Mouse (Mus musculus) stomach, embryonic 16.5 days (tissue): ENCODE measurements at regions not wholly inside any gene's neighbourhood (a gene's known extent, or its start where the extent isn't known, plus 50 kb on each side); places are given as distances from the start of the nearest gene placed in this dataset.
A peak's percentile ranks its signal among the peaks of the same experiment; 100 is the strongest.
"Not testable (repeated sequence)": the region's sequence is repeated elsewhere in the genome, so short reads cannot be mapped to it uniquely, and the experiment has no call there.

Source experiments
- ATAC-seq: fragments of 200-750 bp; cut with Nextera tagmentation; 2 replicates; pipeline ENCODE4 v1.8.0; 2017; ENCODE audit warnings: moderate number of reproducible peaks, moderate TSS enrichment; ENCODE audit not compliant: insufficient read depth, low FRiP score
- H3K27ac ChIP-seq: fragments of 300-500 bp; sonication (generic); 2 replicates; pipeline ENCODE4 v1.5.1; 2014; ENCODE audit warnings: low read length
- H3K27me3 ChIP-seq: fragments of 300-500 bp; sonication (generic); 2 replicates; pipeline ENCODE4 v1.6.1; 2014; ENCODE audit warnings: low read length, control low read depth, mixed read lengths; ENCODE audit not compliant: control insufficient read depth, insufficient read depth
- H3K36me3 ChIP-seq: fragments of 300-500 bp; sonication (generic); 2 replicates; pipeline ENCODE4 v1.6.1; 2014; ENCODE audit warnings: low read length; ENCODE audit not compliant: control insufficient read depth, insufficient read depth
- H3K4me1 ChIP-seq: fragments of 300-500 bp; sonication (generic); 2 replicates; pipeline ENCODE4 v1.6.1; 2014; ENCODE audit warnings: low read length, control low read depth, mixed read lengths; ENCODE audit not compliant: control insufficient read depth, insufficient read depth
- H3K4me2 ChIP-seq: fragments of 300-500 bp; sonication (generic); 2 replicates; pipeline ENCODE4 v1.6.1; 2014; ENCODE audit warnings: low read depth, low read length, mixed read lengths
- H3K4me3 ChIP-seq: fragments of 300-500 bp; sonication (generic); replicated peaks from 2 replicates; pipeline ENCODE4 v1.5.1; 2014; ENCODE audit warnings: mild to moderate bottlenecking, low read length
- H3K9ac ChIP-seq: fragments of 300-500 bp; sonication (generic); 2 replicates; pipeline ENCODE4 v1.6.1; 2014; ENCODE audit warnings: low read length
- H3K9me3 ChIP-seq: fragments of 300-500 bp; sonication (generic); replicated peaks from 2 replicates; pipeline ENCODE4 v1.6.1; 2016; ENCODE audit warnings: low read length, control low read depth; ENCODE audit not compliant: control insufficient read depth
- WGBS: fragments of 180-500 bp; shearing (Covaris S2); extraction: QIAGEN DNeasy Blood & Tissue Kit; methylation state at CpG from one replicate; pipeline ENCODE4 v1.1.7; 2014; 5-methylcytosine and 5-hydroxymethylcytosine counted together

DNA sequence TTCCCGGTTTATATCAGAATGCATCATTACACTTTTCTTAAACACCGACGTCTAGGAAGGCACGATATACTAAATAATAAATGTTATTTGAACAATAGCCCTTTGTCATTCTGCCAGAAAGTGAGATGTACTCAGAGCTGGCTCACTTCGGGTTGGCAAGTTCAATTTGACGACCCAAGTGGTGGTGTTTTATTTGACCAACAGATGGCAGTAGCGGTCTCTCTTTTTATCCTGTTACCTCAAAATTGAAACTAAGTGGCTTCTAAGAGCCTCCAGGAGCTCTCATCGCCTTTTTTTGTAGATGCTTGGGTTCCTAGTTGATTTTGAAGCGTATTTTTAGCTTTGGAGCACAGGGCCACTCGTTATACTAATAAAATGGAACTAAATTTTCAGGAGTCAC, 66.7 kb upstream of the Chmp2b start:
- Histone ChIP-seq H3K27ac (no peak overlapping the region), H3K4me1 (no peaks in the 10 kb centered on the region), H3K27me3 (no peaks in the 10 kb centered on the region), H3K9ac (no peak overlapping the region), H3K36me3 (no peaks in the 10 kb centered on the region), H3K4me2 (peak overlapping the region; percentile 37), H3K9me3 (no peaks in the 10 kb centered on the region), H3K4me3 (no peak overlapping the region)
- WGBS = 7% methylated on average over 10 of the region's 10 CpGs
- ATAC-seq = no peak

DNA sequence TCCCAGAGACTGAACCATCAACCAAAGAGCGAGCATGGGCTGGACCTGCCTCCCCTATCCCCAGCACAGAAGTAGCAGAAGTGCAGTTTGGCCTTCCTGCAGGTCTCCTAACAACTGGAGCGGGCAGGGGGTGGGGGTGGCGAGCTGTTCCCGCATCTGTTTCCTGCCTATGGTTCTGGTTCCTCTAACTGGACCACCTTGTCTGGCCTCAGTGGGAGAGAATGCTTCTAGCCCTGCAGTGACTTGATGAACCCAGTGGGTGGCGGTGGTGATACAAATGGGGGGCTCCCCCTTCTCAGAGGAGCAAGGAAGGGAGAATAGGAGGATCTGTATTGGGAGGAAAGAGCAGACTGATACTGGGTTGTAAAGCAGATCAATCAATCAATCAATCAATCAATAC, 69.2 kb upstream of the Chmp2b start:
- WGBS = 47% methylated on average over 5 of the region's 5 CpGs
- Histone ChIP-seq H3K27me3 (no peaks in the 10 kb centered on the region), H3K4me3 (no peak overlapping the region), H3K9me3 (no peaks in the 10 kb centered on the region), H3K4me2 (no peak overlapping the region), H3K4me1 (no peaks in the 10 kb centered on the region), H3K9ac (no peak overlapping the region), H3K27ac (no peak overlapping the region), H3K36me3 (no peaks in the 10 kb centered on the region)
- no peak; the same call in 1 of the 2 replicates for ATAC-seq

DNA sequence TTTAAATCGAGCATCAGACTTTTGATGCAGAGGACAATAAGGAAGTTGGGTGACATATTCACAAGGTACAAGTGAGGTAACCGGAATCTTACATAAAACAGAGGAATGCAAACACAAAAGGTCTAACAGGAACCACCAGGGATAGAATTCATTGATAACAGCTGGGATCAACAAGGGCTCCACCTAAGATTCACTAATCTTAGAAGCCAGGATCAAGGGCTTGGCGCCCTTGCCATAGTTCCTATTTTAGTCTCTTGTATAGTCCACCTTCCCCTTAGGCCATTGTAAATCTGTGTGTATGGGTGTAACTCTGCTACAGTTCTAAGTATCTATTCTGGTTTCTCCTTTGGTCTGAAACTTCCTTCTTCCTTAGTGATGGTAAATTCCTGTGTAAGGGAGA, 84.2 kb upstream of the Chmp2b start:
- H3K36me3 ChIP-seq, H3K4me2 ChIP-seq, ATAC-seq, H3K9ac ChIP-seq, H3K4me1 ChIP-seq, H3K9me3 ChIP-seq, H3K27me3 ChIP-seq, H3K4me3 ChIP-seq, H3K27ac ChIP-seq: not testable (repeated sequence)
- WGBS = 79% methylated on average over 3 of the region's 3 CpGs

DNA sequence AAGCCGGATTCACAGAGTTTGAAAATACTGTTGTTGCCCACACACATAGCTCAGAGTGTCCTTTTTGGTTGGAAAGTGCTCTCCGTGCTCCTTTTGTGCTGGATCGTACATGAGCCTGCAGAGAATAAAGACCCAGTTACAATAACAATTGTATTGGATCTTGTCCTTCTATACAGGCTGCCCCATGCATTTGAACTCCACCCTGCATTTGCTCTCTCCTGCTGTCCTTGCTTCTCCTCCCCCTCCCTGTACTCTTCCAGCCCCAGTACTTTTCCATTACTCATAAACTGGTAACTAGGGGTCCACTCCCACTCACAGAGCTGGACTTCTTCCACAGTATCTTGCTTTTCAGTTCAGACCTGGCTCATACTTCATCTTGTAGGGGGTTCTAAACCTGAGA, 86.5 kb upstream of the Chmp2b start:
- H3K9me3 ChIP-seq = no peaks in the 10 kb centered on the region
- no peaks in the 10 kb centered on the region for H3K4me1 ChIP-seq
- no peak overlapping the region for H3K9ac ChIP-seq
- H3K36me3 ChIP-seq = no peaks in the 10 kb centered on the region
- 78% methylated on average over 3 of the region's 3 CpGs for WGBS
- ATAC-seq = no peak
- H3K27me3 ChIP-seq = no peaks in the 10 kb centered on the region
- no peak overlapping the region for H3K4me3 ChIP-seq
- no peak overlapping the region for H3K27ac ChIP-seq
- no peak overlapping the region for H3K4me2 ChIP-seq

DNA sequence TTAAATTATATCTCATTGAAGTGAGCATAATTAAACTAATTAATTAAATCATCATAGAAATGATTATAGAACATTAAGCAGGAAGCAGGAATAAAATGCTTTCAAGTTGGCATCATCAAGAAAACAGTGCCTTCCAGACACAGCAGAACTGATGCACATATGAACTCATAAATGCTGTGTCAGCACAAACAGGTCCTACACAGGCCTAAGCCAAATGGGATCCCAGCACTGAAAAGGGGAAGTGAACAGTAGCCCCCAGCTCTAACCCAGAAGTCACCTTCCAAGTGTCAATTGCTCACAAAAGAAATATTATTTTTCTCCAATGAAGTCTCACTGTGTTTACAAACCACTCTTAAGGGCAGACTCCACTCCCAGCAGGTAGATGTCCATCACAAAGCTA, 93.0 kb upstream of the Chmp2b start:
- H3K4me2 ChIP-seq = no peak overlapping the region
- no peaks in the 10 kb centered on the region for H3K9me3 ChIP-seq
- no peak overlapping the region for H3K9ac ChIP-seq
- no peak overlapping the region for H3K27ac ChIP-seq
- ATAC-seq = no peak
- H3K4me3 ChIP-seq = no peak overlapping the region
- no peaks in the 10 kb centered on the region for H3K36me3 ChIP-seq
- no peaks in the 10 kb centered on the region for H3K4me1 ChIP-seq
- H3K27me3 ChIP-seq = no peaks in the 10 kb centered on the region

DNA sequence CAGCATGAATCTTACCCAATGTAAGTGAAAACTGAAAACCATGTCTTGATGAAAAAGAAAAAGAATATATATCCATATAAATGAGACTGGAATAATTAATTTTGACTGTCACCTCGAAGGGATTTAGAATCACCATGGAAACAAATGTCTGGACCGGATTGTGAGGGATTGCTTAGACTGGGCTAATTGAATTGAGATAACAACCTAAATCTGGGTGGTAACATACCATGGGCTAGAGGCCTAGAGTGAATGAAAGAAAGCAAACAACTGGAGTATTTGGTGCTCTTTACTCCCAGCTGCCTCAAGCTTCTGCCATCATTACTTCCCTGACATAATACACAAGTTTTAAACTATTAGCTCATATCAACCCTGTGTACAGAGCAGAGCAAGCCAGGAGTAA, 95.3 kb upstream of the Chmp2b start:
- no peak overlapping the region for H3K27ac ChIP-seq
- WGBS = 34% methylated on average over 2 of the region's 2 CpGs
- no peaks in the 10 kb centered on the region for H3K36me3 ChIP-seq
- no peaks in the 10 kb centered on the region for H3K9me3 ChIP-seq
- H3K27me3 ChIP-seq = no peaks in the 10 kb centered on the region
- no peak overlapping the region for H3K4me2 ChIP-seq
- H3K9ac ChIP-seq = no peak overlapping the region
- no peak overlapping the region for H3K4me3 ChIP-seq
- ATAC-seq = no peak
- H3K4me1 ChIP-seq = no peaks in the 10 kb centered on the region

DNA sequence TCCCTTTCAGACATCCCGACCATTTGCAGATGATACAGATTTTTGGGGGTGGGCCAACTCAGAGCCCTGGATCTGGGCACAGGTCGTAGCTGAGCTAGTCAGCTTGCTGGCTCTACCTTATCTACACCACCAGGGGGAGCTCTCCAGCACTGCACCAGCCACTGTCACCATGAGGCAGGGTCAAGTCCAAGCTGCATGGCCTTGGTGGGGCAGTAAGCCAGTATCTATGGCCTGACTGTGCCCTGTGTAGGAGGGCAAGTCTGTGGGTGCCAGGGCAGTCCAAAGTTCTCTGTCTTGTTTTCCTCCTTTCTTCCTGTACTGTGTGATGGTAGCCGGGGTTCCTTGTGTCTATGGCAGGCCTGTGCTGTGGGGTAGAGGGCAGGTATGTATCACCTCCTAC, 102.3 kb upstream of the Chmp2b start:
- no peaks in the 10 kb centered on the region for H3K9me3 ChIP-seq
- H3K36me3 ChIP-seq = no peaks in the 10 kb centered on the region
- no peaks in the 10 kb centered on the region for H3K4me1 ChIP-seq
- H3K27me3 ChIP-seq = no peaks in the 10 kb centered on the region
- no peak overlapping the region for H3K4me3 ChIP-seq
- 68% methylated on average over 3 of the region's 3 CpGs for WGBS
- H3K27ac ChIP-seq = no peak overlapping the region
- ATAC-seq = no peak
- H3K9ac ChIP-seq = no peak overlapping the region
- H3K4me2 ChIP-seq = no peak overlapping the region

DNA sequence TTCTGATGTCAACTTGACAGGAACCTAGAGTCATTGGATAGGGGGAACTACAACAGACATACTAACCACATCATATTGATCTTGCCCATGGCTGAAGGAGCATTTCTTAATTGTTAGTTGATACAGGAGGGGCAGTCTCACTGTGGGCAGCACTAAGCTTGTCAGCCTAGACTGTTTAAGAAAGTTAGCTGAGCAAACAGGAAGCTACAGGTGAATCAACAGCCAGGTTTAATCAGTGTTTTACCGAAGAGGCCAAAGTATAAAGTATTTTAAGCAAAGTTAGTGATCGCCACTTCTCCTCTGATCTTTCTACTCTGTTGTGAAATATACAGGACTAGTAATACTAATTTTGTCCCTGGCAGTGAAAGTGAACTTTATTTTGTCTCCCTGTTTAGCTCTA, 109.6 kb upstream of the Chmp2b start:
- Histone ChIP-seq H3K4me2 (no peak overlapping the region), H3K9me3 (no peaks in the 10 kb centered on the region), H3K36me3 (no peaks in the 10 kb centered on the region), H3K9ac (no peak overlapping the region), H3K4me1 (no peaks in the 10 kb centered on the region), H3K4me3 (no peak overlapping the region), H3K27ac (no peak overlapping the region), H3K27me3 (no peaks in the 10 kb centered on the region)
- no peak for ATAC-seq
- WGBS = 62% methylated on average over 2 of the region's 2 CpGs

DNA sequence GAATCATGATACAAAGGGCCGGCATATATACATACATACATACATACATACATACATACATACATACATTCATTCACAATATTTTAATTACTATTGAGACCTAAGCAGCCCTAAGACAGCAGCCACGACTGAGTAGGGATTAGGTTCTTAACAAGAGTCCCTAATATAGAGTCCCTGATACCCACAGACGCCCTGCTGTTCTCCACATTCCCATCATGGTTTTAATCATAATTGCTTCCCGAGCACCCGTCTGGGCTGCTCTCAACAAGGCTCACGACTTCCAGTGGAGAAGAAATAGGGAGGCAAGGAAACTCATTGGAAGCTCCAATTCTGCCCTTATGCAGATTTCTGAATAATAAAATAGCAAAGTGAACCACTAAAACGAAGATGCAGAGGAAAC, 120.6 kb upstream of the Chmp2b start:
- Histone ChIP-seq H3K4me1 (no peaks in the 10 kb centered on the region), H3K27me3 (no peaks in the 10 kb centered on the region), H3K9ac (no peak overlapping the region), H3K4me2 (no peak overlapping the region), H3K36me3 (no peaks in the 10 kb centered on the region), H3K9me3 (no peaks in the 10 kb centered on the region), H3K27ac (no peak overlapping the region), H3K4me3 (no peak overlapping the region)
- ATAC-seq = no peak
- WGBS = 70% methylated on average over 7 of the region's 7 CpGs

DNA sequence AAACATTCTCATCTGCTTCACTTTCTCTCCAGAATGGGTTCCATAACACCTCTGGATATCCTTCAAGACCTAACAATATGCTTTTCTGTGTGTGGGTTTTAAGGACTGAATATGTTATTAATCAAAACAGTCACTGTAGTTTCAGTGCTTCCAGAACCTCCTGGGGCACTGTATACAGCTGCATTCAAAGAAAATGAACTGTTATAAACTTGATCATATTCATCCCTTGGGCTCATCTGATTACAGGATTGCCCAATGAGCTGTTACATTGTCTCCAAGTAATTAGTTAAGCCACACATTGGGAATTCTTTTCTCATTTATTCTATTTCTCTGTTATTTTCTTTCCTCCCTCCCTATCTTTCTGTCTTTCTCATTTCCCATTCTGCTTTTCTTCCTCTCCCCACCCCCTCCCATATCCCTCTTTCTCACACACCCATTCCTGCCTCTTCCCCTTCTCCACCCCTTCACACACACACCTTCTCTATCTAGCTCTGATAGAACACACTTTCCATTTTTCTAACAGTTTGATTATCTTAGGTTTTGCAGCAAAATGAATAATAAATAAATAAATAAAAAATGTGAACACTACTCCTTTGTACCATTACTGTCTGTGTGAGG, 121.3 kb upstream of the Chmp2b start:
- no peaks in the 10 kb centered on the region for H3K9me3 ChIP-seq

More for the DNA sequence above, 121.3 kb upstream of the Chmp2b start:
- no peak overlapping the region for H3K4me2 ChIP-seq
- H3K4me1 ChIP-seq = no peaks in the 10 kb centered on the region
- H3K27ac ChIP-seq = no peak overlapping the region
- no peaks in the 10 kb centered on the region for H3K27me3 ChIP-seq
- H3K4me3 ChIP-seq = no peak overlapping the region
- ATAC-seq = no peak
- H3K9ac ChIP-seq = no peak overlapping the region
- no peaks in the 10 kb centered on the region for H3K36me3 ChIP-seq
